Mouse (Mus musculus) R1 (cell line): Measurements from ENCODE around the gene Vmn1r53.
"Not testable (repeated sequence)": the region's sequence is repeated elsewhere in the genome, so short reads cannot be mapped to it uniquely, and the experiment has no call there.

Source experiments
- DNase-seq: peaks from one replicate; pipeline ENCODE4 v3.0.0-alpha.2; 2018; ENCODE audit warnings: low read depth, low spot score

Vmn1r53 gene

GRCm38 (mm10) chr6:90224338-90224737 lies at the start of gene Vmn1r53:
Vmn1r53 (minus strand) TSS chr6:90224438.
- DNase-seq, result no peak

DNA sequence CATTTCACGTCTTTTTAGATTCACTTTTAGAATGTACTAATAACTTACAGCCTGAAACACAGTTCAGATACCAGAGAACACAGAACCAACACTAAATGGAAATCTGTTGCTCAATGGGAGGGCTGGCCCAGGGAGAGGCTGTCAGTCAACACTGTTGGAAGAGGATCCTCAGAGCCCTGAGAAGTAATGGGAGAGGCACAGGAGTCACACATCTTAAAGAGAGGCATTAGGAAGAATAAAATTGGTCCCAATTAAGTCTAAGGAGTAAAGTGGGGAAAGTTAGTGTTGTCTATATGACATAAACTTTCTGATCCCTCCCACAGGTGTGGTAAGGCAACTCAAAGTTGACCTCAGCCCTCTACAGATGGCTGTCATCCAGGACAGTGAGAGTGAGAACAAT lies 21.8 kb upstream of the Vmn1r53 start, which contains the start of gene Vmn1r54:
Gene Vmn1r54, plus strand, starts transcription at position 301 of the 400 bp plus-strand sequence.
- no peak for DNase-seq

GRCm38 (mm10) chr6:90244019-90244418 lies 19.8 kb upstream of the Vmn1r53 start:
- DNase-seq, result no peak

- DNase-seq, result peak; percentile 79
Measured at GRCm38 (mm10) chr6:90232681-90233080, 8.4 kb upstream of the Vmn1r53 start.

- peak; percentile 59 for DNase-seq
Measured at GRCm38 (mm10) chr6:90232114-90232513, 7.9 kb upstream of the Vmn1r53 start.

GRCm38 (mm10) chr6:90202493-90202892 lies 21.7 kb downstream of the Vmn1r53 start, which contains the start of gene V1ra8:
V1ra8 (plus strand) TSS chr6:90202793.
- not testable (repeated sequence) for DNase-seq

DNA sequence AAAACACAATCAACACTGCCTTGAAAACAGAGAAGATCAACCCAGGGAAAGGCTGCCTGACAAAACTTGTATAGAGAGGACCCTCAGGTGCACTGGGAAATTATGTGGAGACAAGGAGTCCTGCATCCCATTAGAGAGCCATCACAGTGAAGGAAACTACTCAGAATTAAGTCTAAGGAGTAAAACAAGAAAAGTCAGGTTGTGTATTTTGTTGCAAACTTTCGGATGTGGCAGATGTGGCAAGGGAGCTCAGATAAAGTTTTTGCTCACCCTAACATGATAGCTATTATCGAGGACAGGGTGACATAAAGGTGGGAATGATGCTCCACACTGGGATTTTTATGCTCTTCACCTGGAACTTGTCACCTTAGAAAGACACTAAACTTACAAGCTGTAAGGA lies 49.7 kb downstream of the Vmn1r53 start, which contains the start of gene Vmn1r52:
Gene Vmn1r52, plus strand, starts transcription at position 301 of the 400 bp plus-strand sequence.
- no peak for DNase-seq
